Mouse (Mus musculus): ENCODE data around the gene Rbms3.

The Rbms3 gene

GRCm38 (mm10) chr9:117371980-117372379 is 257.7 kb downstream of the Rbms3 start:
- no peak for DNase-seq

GRCm38 (mm10) chr9:117370086-117370485 is 259.6 kb downstream of the Rbms3 start:
- DNase-seq, result no peak

- DNase-seq, result no peak
Measured at GRCm38 (mm10) chr9:117368016-117368415, 261.7 kb downstream of the Rbms3 start.

- DNase-seq, result no peak
Measured at GRCm38 (mm10) chr9:117364610-117365009, 265.1 kb downstream of the Rbms3 start.

GRCm38 (mm10) chr9:117361431-117361830 is 268.3 kb downstream of the Rbms3 start:
- no peak for DNase-seq

GRCm38 (mm10) chr9:117356764-117357442 is 272.8 kb downstream of the Rbms3 start:
- peak; percentile 22 to 39 for DNase-seq

- DNase-seq, result no peak
Measured at GRCm38 (mm10) chr9:117355501-117355900, 274.2 kb downstream of the Rbms3 start.

GRCm38 (mm10) chr9:117342336-117342735 is 287.4 kb downstream of the Rbms3 start:
- no peak for DNase-seq

- DNase-seq, result peak in 1 of 2 experiments; percentile 7
Measured at GRCm38 (mm10) chr9:117330681-117331080, 299.0 kb downstream of the Rbms3 start.

GRCm38 (mm10) chr9:117319271-117319670 is 310.4 kb downstream of the Rbms3 start:
- no peak for DNase-seq

- DNase-seq, result no peak
Measured at GRCm38 (mm10) chr9:117318461-117318860, 311.3 kb downstream of the Rbms3 start.

GRCm38 (mm10) chr9:117317251-117317650 is 312.5 kb downstream of the Rbms3 start:
- DNase-seq, result no peak

GRCm38 (mm10) chr9:117313642-117314041 is 316.1 kb downstream of the Rbms3 start:
- no peak for DNase-seq

GRCm38 (mm10) chr9:117309809-117310208 is 319.9 kb downstream of the Rbms3 start:
- no peak for DNase-seq

- no peak for DNase-seq
Measured at GRCm38 (mm10) chr9:117298991-117299390, 330.7 kb downstream of the Rbms3 start.

GRCm38 (mm10) chr9:117297662-117298531 is 331.8 kb downstream of the Rbms3 start:
- DNase-seq, result no peak

GRCm38 (mm10) chr9:117291066-117291850 is 338.5 kb downstream of the Rbms3 start:
- no peak for DNase-seq

- no peak for DNase-seq
Measured at GRCm38 (mm10) chr9:117274846-117275245, 354.9 kb downstream of the Rbms3 start.

GRCm38 (mm10) chr9:117259614-117260013 is 370.1 kb downstream of the Rbms3 start:
- no peak for DNase-seq

GRCm38 (mm10) chr9:117253361-117253760 is 376.4 kb downstream of the Rbms3 start:
- no peak for DNase-seq

GRCm38 (mm10) chr9:117252411-117252861 is 377.3 kb downstream of the Rbms3 start:
- peak; percentile 3 to 6 for DNase-seq

- peak; percentile 6 to 7 for DNase-seq
Measured at GRCm38 (mm10) chr9:117251521-117252368, 378.0 kb downstream of the Rbms3 start.
